Mouse (Mus musculus): ENCODE measurements at regions not wholly inside any gene's neighbourhood (a gene's known extent, or its start where the extent isn't known, plus 50 kb on each side); places are given as distances from the start of the nearest gene placed in this dataset.

GRCm38 (mm10) chr13:44206042-44206441 is 421.5 kb downstream of the Cd83 start:
- TF ChIP-seq CTCF (IDR thresholded peaks at IDR 0.05; ENCODE audit: extremely low read depth, insufficient read depth, low read length) (no peak), POLR2A (IDR thresholded peaks at IDR 0.05; ENCODE audit: extremely low read depth, insufficient read depth, low read length) (no peak)
- H3K27ac ChIP-seq (ENCODE audit: insufficient read depth, low read length) = no peak overlapping the region
- no peak overlapping the region for H3K4me3 ChIP-seq (ENCODE audit: insufficient read depth, low read length)
- H3K4me1 ChIP-seq (ENCODE audit: control insufficient read depth, insufficient read depth, low read length) = no peaks in the 10 kb centered on the region

GRCm38 (mm10) chr13:44206448-44206847 is 421.9 kb downstream of the Cd83 start:
- no peaks in the 10 kb centered on the region for H3K4me1 ChIP-seq (ENCODE audit: control insufficient read depth, insufficient read depth, low read length)
- H3K27ac ChIP-seq (ENCODE audit: insufficient read depth, low read length) = no peak overlapping the region
- no peak for TF ChIP-seq POLR2A (IDR thresholded peaks at IDR 0.05; ENCODE audit: extremely low read depth, insufficient read depth, low read length)
- no peak for TF ChIP-seq CTCF (IDR thresholded peaks at IDR 0.05; ENCODE audit: extremely low read depth, insufficient read depth, low read length)
- H3K4me3 ChIP-seq (ENCODE audit: insufficient read depth, low read length) = no peak overlapping the region

GRCm38 (mm10) chr13:44207400-44208005 is 422.9 kb downstream of the Cd83 start:
- TF ChIP-seq CTCF (IDR thresholded peaks at IDR 0.05; ENCODE audit: extremely low read depth, insufficient read depth, low read length) (no peak), POLR2A (IDR thresholded peaks at IDR 0.05; ENCODE audit: extremely low read depth, insufficient read depth, low read length) (no peak)
- H3K27ac ChIP-seq (ENCODE audit: insufficient read depth, low read length) = no peak overlapping the region

GRCm38 (mm10) chr13:44209036-44209435 is 424.5 kb downstream of the Cd83 start:
- TF ChIP-seq CTCF (IDR thresholded peaks at IDR 0.05; ENCODE audit: extremely low read depth, insufficient read depth, low read length) = no peak
- TF ChIP-seq POLR2A (IDR thresholded peaks at IDR 0.05; ENCODE audit: extremely low read depth, insufficient read depth, low read length) = no peak
- no peak overlapping the region for H3K4me3 ChIP-seq (ENCODE audit: insufficient read depth, low read length)
- no peak overlapping the region for H3K27ac ChIP-seq (ENCODE audit: insufficient read depth, low read length)
- no peaks in the 10 kb centered on the region for H3K4me1 ChIP-seq (ENCODE audit: control insufficient read depth, insufficient read depth, low read length)

More at GRCm38 (mm10) chr13:44207400-44208005, 422.9 kb downstream of the Cd83 start:
- no peaks in the 10 kb centered on the region for H3K4me1 ChIP-seq (ENCODE audit: control insufficient read depth, insufficient read depth, low read length)
- no peak overlapping the region for H3K4me3 ChIP-seq (ENCODE audit: insufficient read depth, low read length)

GRCm38 (mm10) chr13:44210123-44210522 is 425.5 kb downstream of the Cd83 start:
- TF ChIP-seq POLR2A (IDR thresholded peaks at IDR 0.05; ENCODE audit: extremely low read depth, insufficient read depth, low read length) = no peak
- TF ChIP-seq CTCF (IDR thresholded peaks at IDR 0.05; ENCODE audit: extremely low read depth, insufficient read depth, low read length) = no peak
- Histone ChIP-seq H3K27ac (ENCODE audit: insufficient read depth, low read length) (no peak overlapping the region), H3K4me1 (ENCODE audit: control insufficient read depth, insufficient read depth, low read length) (no peaks in the 10 kb centered on the region), H3K4me3 (ENCODE audit: insufficient read depth, low read length) (no peak overlapping the region)

DNA sequence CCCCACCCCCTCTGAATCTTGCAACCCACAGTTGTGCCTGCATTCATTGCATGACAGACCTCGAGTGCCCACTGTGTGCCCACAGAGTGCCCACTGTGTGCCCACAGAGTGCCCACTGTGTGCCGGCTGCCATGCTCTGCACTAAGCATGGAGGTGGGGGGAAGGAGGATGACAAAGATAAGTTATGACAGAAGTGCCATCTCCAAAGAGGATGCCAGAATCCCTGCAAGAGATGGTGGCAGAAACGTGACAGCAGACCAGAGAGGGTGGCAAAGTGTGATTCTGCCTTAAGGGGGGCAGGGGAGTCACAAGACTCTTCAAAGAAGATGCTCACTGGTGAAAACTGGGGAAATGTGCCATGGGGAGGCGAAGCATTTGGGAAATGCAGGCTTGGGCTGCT is 427.8 kb downstream of the Cd83 start:
- Histone ChIP-seq H3K4me1 (ENCODE audit: control insufficient read depth, insufficient read depth, low read length) (no peaks in the 10 kb centered on the region; the same call in 1 of the 2 replicates), H3K4me3 (ENCODE audit: insufficient read depth, low read length) (no peak overlapping the region), H3K27ac (ENCODE audit: insufficient read depth, low read length) (no peak overlapping the region)
- TF ChIP-seq CTCF (IDR thresholded peaks at IDR 0.05; ENCODE audit: extremely low read depth, insufficient read depth, low read length) (no peak), POLR2A (IDR thresholded peaks at IDR 0.05; ENCODE audit: extremely low read depth, insufficient read depth, low read length) (no peak)

DNA sequence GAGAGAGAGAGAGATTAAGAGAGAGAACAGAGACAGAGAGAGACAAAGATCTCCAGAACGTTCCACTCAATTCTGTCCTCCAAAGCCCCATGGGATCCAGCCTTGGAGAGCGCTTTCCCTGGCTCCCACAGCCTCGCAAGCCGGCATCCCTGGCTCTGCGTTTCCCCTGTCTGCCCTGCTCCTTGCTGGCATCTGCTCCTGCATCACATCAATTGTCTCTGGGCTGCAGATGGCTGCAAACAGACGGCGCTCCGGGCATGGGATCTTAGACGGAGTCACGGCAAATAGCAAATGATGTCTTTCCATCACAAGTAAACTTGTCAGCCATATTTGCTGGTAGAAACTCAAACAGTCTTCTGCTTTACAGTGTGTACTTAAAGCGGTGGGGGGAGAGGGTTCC is 428.4 kb downstream of the Cd83 start:
- no peak for TF ChIP-seq POLR2A (IDR thresholded peaks at IDR 0.05; ENCODE audit: extremely low read depth, insufficient read depth, low read length)
- no peak for TF ChIP-seq CTCF (IDR thresholded peaks at IDR 0.05; ENCODE audit: extremely low read depth, insufficient read depth, low read length)
- H3K27ac ChIP-seq (ENCODE audit: insufficient read depth, low read length) = no peak overlapping the region

GRCm38 (mm10) chr13:44218266-44218665 is 433.7 kb downstream of the Cd83 start:
- H3K4me3 ChIP-seq (ENCODE audit: insufficient read depth, low read length) = no peak overlapping the region
- no peak overlapping the region for H3K27ac ChIP-seq (ENCODE audit: insufficient read depth, low read length)
- H3K4me1 ChIP-seq (ENCODE audit: control insufficient read depth, insufficient read depth, low read length) = no peaks in the 10 kb centered on the region; the same call in 1 of the 2 replicates
- TF ChIP-seq POLR2A (IDR thresholded peaks at IDR 0.05; ENCODE audit: extremely low read depth, insufficient read depth, low read length) (no peak), CTCF (IDR thresholded peaks at IDR 0.05; ENCODE audit: extremely low read depth, insufficient read depth, low read length) (no peak)

More for the DNA sequence above, 428.4 kb downstream of the Cd83 start:
- H3K4me1 ChIP-seq (ENCODE audit: control insufficient read depth, insufficient read depth, low read length) = no peaks in the 10 kb centered on the region; the same call in 1 of the 2 replicates
- H3K4me3 ChIP-seq (ENCODE audit: insufficient read depth, low read length) = no peak overlapping the region

- TF ChIP-seq POLR2A (IDR thresholded peaks at IDR 0.05; ENCODE audit: extremely low read depth, insufficient read depth, low read length) (no peak), CTCF (IDR thresholded peaks at IDR 0.05; ENCODE audit: extremely low read depth, insufficient read depth, low read length) (no peak)
- no peaks in the 10 kb centered on the region for H3K4me1 ChIP-seq (ENCODE audit: control insufficient read depth, insufficient read depth, low read length)
- H3K27ac ChIP-seq (ENCODE audit: insufficient read depth, low read length) = no peak overlapping the region
- no peak overlapping the region for H3K4me3 ChIP-seq (ENCODE audit: insufficient read depth, low read length)
Measured at GRCm38 (mm10) chr13:44221721-44222120, 437.1 kb downstream of the Cd83 start.

DNA sequence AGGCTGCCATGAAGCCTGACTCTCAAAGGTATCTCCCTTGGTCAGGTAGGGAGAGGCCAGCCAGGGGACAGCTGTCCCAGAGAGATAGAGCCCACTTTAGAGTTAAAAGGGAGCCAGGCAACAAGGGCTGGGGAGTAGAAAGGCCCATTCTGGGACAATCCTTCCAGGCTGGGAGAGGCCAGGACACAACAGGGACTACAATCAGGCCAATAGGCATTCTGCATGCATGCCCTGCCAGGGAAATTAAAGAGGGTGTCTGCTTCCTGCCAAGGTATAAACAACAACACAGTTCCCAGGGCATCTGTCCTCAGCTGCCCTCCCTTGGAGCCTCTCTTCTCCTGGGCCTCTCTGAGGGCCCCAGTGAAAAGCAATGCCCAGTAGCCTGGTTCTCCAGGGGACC is 437.8 kb downstream of the Cd83 start:
- TF ChIP-seq CTCF (IDR thresholded peaks at IDR 0.05; ENCODE audit: extremely low read depth, insufficient read depth, low read length) (no peak), POLR2A (IDR thresholded peaks at IDR 0.05; ENCODE audit: extremely low read depth, insufficient read depth, low read length) (no peak)
- peak overlapping the region; percentile 76; the same call in 1 of the 2 replicates for H3K27ac ChIP-seq (ENCODE audit: insufficient read depth, low read length)
- H3K4me1 ChIP-seq (ENCODE audit: control insufficient read depth, insufficient read depth, low read length) = no peaks in the 10 kb centered on the region
- H3K4me3 ChIP-seq (ENCODE audit: insufficient read depth, low read length) = no peak overlapping the region
